Mouse (Mus musculus) heart, adult 2 months (tissue): Measurements from ENCODE around the gene 5430427O19Rik. TPM values are rescaled to one million over a fixed set of nuclear protein-coding genes. Genes with fewer than 3 reads are reported as not detected.

ENCODE experiments used
- DNase-seq, 2 experiments: peaks; one replicate each; pipeline ENCODE4 v3.0.0; 2021
- H3K27ac ChIP-seq: fragments of 200-600 bp; 2 replicates; pipeline ENCODE4 v1.8.1; 2022
- H3K27me3 ChIP-seq: fragments of 200-500 bp; 2 replicates; pipeline ENCODE4 v1.6.1; 2012; ENCODE audit warnings: mild to moderate bottlenecking, low read length, inconsistent platforms, mixed read lengths; ENCODE audit not compliant: control insufficient read depth, insufficient read depth
- H3K36me3 ChIP-seq: fragments of 200-500 bp; 2 replicates; pipeline ENCODE4 v1.6.1; 2012; ENCODE audit warnings: low read length, inconsistent platforms; ENCODE audit not compliant: control insufficient read depth, insufficient read depth
- H3K4me1 ChIP-seq: fragments of 200-500 bp; 2 replicates; pipeline ENCODE4 v1.6.1; 2011; ENCODE audit warnings: low read length; ENCODE audit not compliant: control insufficient read depth, insufficient read depth
- H3K4me3 ChIP-seq: fragments of 200-600 bp; 2 replicates; pipeline ENCODE4 v1.8.1; 2022
- H3K79me2 ChIP-seq: fragments of 200-500 bp; replicated peaks from 2 replicates; pipeline ENCODE4 v1.6.1; 2012; ENCODE audit warnings: mild to moderate bottlenecking, inconsistent platforms, low read length, moderate library complexity, mixed read lengths; ENCODE audit not compliant: control insufficient read depth, insufficient read depth
- H3K9ac ChIP-seq: fragments of 200-500 bp; 2 replicates; pipeline ENCODE4 v1.6.1; 2012; ENCODE audit warnings: low read depth, mild to moderate bottlenecking, control low read depth, inconsistent platforms, low read length, mixed read lengths
- CTCF ChIP-seq: fragments of 200-600 bp; IDR thresholded peaks from 2 replicates; pipeline ENCODE4 v1.8.1; 2022; ENCODE audit warnings: antibody characterized with exemption, mild to moderate bottlenecking, moderate library complexity
- EP300 ChIP-seq: fragments of 200-500 bp; IDR thresholded peaks from 2 replicates; pipeline ENCODE4 v1.6.1; 2011; ENCODE audit warnings: low read depth, low read length, control low read depth; ENCODE audit not compliant: insufficient read depth
- POLR2A ChIP-seq: fragments of 200-500 bp; IDR thresholded peaks from 2 replicates; pipeline ENCODE4 v1.6.1; 2011; ENCODE audit warnings: mild to moderate bottlenecking, low read depth, low read length, control low read depth; ENCODE audit not compliant: insufficient read depth
- WGBS: fragments of 180-500 bp; shearing (Covaris S2); methylation state at CpG from one replicate; pipeline ENCODE4 v1.1.7; 2018; 5-methylcytosine and 5-hydroxymethylcytosine counted together
- intact Hi-C: fragments of 180-260 bp; cut with DNase I; formaldehyde crosslinking; loops from one replicate; pipeline ENCODE4 v1.15.1; 2025
- polyA plus RNA-seq: library from polyadenylated mRNA; depleted of rRNA; stranded (reverse); fragments of >200 nt; gene quantifications from 2 replicates; pipeline ENCODE4 v1.2.3, GENCODE M21; 2012; rRNA removed
- total RNA-seq, 2 experiments: library from RNA; stranded (reverse); gene quantifications; 2 replicates each; pipeline ENCODE4 v1.2.3; 2021

Gene 5430427O19Rik
- total and polyA plus RNA-seq, 3 experiments = 0.06 to 0.23 (median 0.20) TPM

- Histone ChIP-seq H3K27me3 (no peaks in the 10 kb centered on the region), H3K9ac (0 out of 2 replicates have a peak overlapping the region, but pooled peaks have one; percentile 48), H3K27ac (no peak overlapping the region), H3K4me1 (peaks cover 1% of the 10 kb centered on the region; the same call in 1 of the 2 replicates), H3K79me2 (no peaks in the 10 kb centered on the region), H3K36me3 (no peaks in the 10 kb centered on the region), H3K4me3 (no peak overlapping the region)
- intact Hi-C loops = loop anchor here (2.0 to 5.0 kb wide), 3 partner anchors 102 to 662 kb away; partner anchors contain the start of gene Gk
- peak in 1 of 2 experiments; percentile 6 for DNase-seq
- 56% methylated on average over 7 of the region's 7 CpGs for WGBS
- no peak for TF ChIP-seq POLR2A
- TF ChIP-seq CTCF = peak; percentile 76
- TF ChIP-seq EP300 = no peak
Observed at GRCm38 (mm10) chrX:85879198-85879977, 9.2 kb downstream of the 5430427O19Rik start.

- no peak for TF ChIP-seq CTCF
- no peak for TF ChIP-seq POLR2A
- TF ChIP-seq EP300 = 0 out of 2 replicates have a peak, but pooled peaks have one; percentile 10
- H3K4me1 ChIP-seq = no peaks in the 10 kb centered on the region
- H3K27ac ChIP-seq = peak overlapping the region; percentile 68
- H3K36me3 ChIP-seq = no peaks in the 10 kb centered on the region
- intact Hi-C loops = no loop called here
- peak in 1 of 2 experiments; percentile 19 for DNase-seq
- 35% methylated on average over 5 of the region's 5 CpGs for WGBS
- H3K79me2 ChIP-seq = no peaks in the 10 kb centered on the region
- 0 out of 2 replicates have a peak overlapping the region, but pooled peaks have one; percentile 15 for H3K4me3 ChIP-seq
- H3K27me3 ChIP-seq = no peaks in the 10 kb centered on the region
- no peak overlapping the region for H3K9ac ChIP-seq
Observed at GRCm38 (mm10) chrX:85886651-85887050, 16.5 kb downstream of the 5430427O19Rik start.

GRCm38 (mm10) chrX:85901195-85901594, 31.0 kb downstream of the 5430427O19Rik start:
- Histone ChIP-seq H3K4me3 (no peak overlapping the region), H3K79me2 (no peaks in the 10 kb centered on the region), H3K4me1 (no peaks in the 10 kb centered on the region), H3K27ac (no peak overlapping the region), H3K9ac (no peak overlapping the region), H3K27me3 (no peaks in the 10 kb centered on the region), H3K36me3 (no peaks in the 10 kb centered on the region)
- TF ChIP-seq EP300 (no peak), POLR2A (no peak), CTCF (no peak)
- intact Hi-C loops = no loop called here
- no peak for DNase-seq
- WGBS = 34% methylated on average over 1 of the region's 1 CpGs

GRCm38 (mm10) chrX:85919034-85919433, 48.9 kb downstream of the 5430427O19Rik start:
- Histone ChIP-seq H3K79me2 (no peaks in the 10 kb centered on the region), H3K27ac (no peak overlapping the region), H3K4me3 (no peak overlapping the region), H3K36me3 (no peaks in the 10 kb centered on the region), H3K9ac (no peak overlapping the region), H3K27me3 (no peaks in the 10 kb centered on the region), H3K4me1 (no peaks in the 10 kb centered on the region)
- no peak for TF ChIP-seq POLR2A
- TF ChIP-seq EP300 = no peak
- peak; percentile 67 for TF ChIP-seq CTCF
- intact Hi-C loops = loop anchor here (1.0 kb wide), 1 partner anchor 242 kb away; no protein-coding TSS in a partner anchor
- DNase-seq = peak in 1 of 2 experiments; percentile 3
- WGBS = 37% methylated on average over 3 of the region's 3 CpGs

GRCm38 (mm10) chrX:85932991-85933390, 62.8 kb downstream of the 5430427O19Rik start:
- H3K4me3 ChIP-seq = no peak overlapping the region
- no peaks in the 10 kb centered on the region for H3K4me1 ChIP-seq
- H3K27me3 ChIP-seq = no peaks in the 10 kb centered on the region
- intact Hi-C loops = no loop called here
- no peak overlapping the region for H3K9ac ChIP-seq
- H3K79me2 ChIP-seq = no peaks in the 10 kb centered on the region
- H3K36me3 ChIP-seq = no peaks in the 10 kb centered on the region
- WGBS = 4% methylated on average over 2 of the region's 2 CpGs
- no peak for DNase-seq
- TF ChIP-seq EP300 = no peak
- peak; percentile 76 for TF ChIP-seq CTCF
- no peak overlapping the region for H3K27ac ChIP-seq

Other genes with a start within 250 kb of the 5430427O19Rik start
- 10 to 100 TPM; 23.9 to 26.7 TPM for gene Gk, start 93.5 kb upstream of the 5430427O19Rik start, total RNA-seq
- 6.6 and 13.6 TPM in 2 replicates for gene Gk, start 93.5 kb upstream of the 5430427O19Rik start, polyA plus RNA-seq
- not detected for gene Samt3, start 173.8 kb downstream of the 5430427O19Rik start, total RNA-seq
- not detected in 2 replicates for gene Samt3, start 173.8 kb downstream of the 5430427O19Rik start, polyA plus RNA-seq